Mouse (Mus musculus) kidney, postnatal 0 days (tissue): ENCODE measurements around the gene Smpd3. TPM values are rescaled to one million over a fixed set of nuclear protein-coding genes. Genes with fewer than 3 reads are reported as not detected.

Experiments
- ATAC-seq: fragments of 200-750 bp; cut with Nextera tagmentation; replicated peaks from 2 replicates; pipeline ENCODE4 v1.8.0; 2017; ENCODE audit warnings: low read depth, moderate number of reproducible peaks, moderate TSS enrichment, moderate library complexity; ENCODE audit not compliant: low FRiP score
- DNase-seq: peaks from one replicate; pipeline ENCODE4 v3.0.0-alpha.2; 2016; ENCODE audit warnings: low spot score
- H3K27ac ChIP-seq: fragments of 300-500 bp; sonication (generic); 2 replicates; pipeline ENCODE4 v1.5.1; 2014; ENCODE audit warnings: mild to moderate bottlenecking
- H3K27me3 ChIP-seq: fragments of 300-500 bp; sonication (generic); 2 replicates; pipeline ENCODE4 v1.6.1; 2014; ENCODE audit warnings: low read length, mixed read lengths; ENCODE audit not compliant: insufficient read depth
- H3K36me3 ChIP-seq: fragments of 300-500 bp; sonication (generic); 2 replicates; pipeline ENCODE4 v1.6.1; 2014; ENCODE audit warnings: low read length, mixed read lengths; ENCODE audit not compliant: insufficient read depth
- H3K4me1 ChIP-seq: fragments of 300-500 bp; sonication (generic); replicated peaks from 2 replicates; pipeline ENCODE4 v1.6.1; 2014; ENCODE audit warnings: antibody characterized with exemption, low read length, mixed read lengths; ENCODE audit not compliant: insufficient read depth
- H3K4me2 ChIP-seq: fragments of 300-500 bp; sonication (generic); 2 replicates; pipeline ENCODE4 v1.6.1; 2014; ENCODE audit warnings: mild to moderate bottlenecking, low read length, moderate library complexity, mixed read lengths
- H3K4me3 ChIP-seq: fragments of 300-500 bp; sonication (generic); replicated peaks from 2 replicates; pipeline ENCODE4 v1.5.1; 2014; ENCODE audit warnings: low read depth, low read length
- H3K9ac ChIP-seq: fragments of 300-500 bp; sonication (generic); 2 replicates; pipeline ENCODE4 v1.6.1; 2014; ENCODE audit warnings: low read depth, low read length
- H3K9me3 ChIP-seq: fragments of 300-500 bp; sonication (generic); replicated peaks from 2 replicates; pipeline ENCODE4 v1.6.1; 2016; ENCODE audit warnings: low read length, inconsistent platforms, mixed read lengths
- CTCF ChIP-seq: IDR thresholded peaks from 2 replicates; pipeline ENCODE4 v1.5.1; 2016; ENCODE audit warnings: antibody characterized with exemption, low read depth, mild to moderate bottlenecking, moderate library complexity
- WGBS: fragments of 180-500 bp; shearing (Covaris S2); extraction: QIAGEN DNeasy Blood & Tissue Kit; methylation state at CpG from one replicate; pipeline ENCODE4 v1.1.7; 2014; 5-methylcytosine and 5-hydroxymethylcytosine counted together
- polyA plus RNA-seq: library from polyadenylated mRNA; unstranded; fragments of >200 nt; fragmentation: Nextera tagmentation; extraction: Ambion mirVana; gene quantifications from 2 replicates; pipeline ENCODE4 v1.2.1, GENCODE M21; 2015

The Smpd3 gene
- polyA plus RNA-seq, 1 experiment from 2014 or later = 0.42 TPM

DNA sequence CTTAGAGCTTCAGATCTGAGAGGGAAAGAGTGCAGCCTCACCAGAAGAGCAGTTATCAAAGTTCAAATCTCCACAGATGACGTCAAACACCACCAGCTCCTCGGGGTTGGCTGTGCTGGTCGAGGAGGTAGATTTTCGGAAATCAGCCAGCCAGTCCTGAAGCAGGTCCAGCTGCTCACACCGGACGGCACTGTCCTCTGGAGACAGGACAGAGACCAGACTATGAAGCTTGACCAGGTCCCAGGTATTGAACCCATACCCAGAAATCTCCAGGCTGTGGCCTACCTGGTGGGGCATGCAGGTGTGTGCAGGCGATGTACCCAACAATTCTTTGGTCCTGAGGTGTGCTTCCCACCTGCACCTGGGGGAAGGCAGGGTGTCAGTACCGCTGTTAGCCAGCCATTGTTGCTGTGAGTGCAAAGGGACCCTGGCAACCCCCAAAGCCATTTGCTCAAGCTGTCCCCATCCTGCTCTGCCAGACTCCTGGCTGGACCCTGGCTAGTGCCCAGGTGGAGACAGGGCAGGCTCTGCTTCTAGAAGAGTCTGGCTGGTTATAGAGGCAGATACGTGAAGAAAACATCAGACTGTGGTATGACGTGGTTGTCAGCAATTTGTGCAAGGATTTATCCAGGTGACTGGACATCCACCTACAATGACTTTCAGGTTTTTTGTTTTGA lies 78.1 kb downstream of the Smpd3 start:
- H3K27me3 ChIP-seq = no peaks in the 10 kb centered on the region
- H3K4me3 ChIP-seq = no peak overlapping the region
- H3K27ac ChIP-seq = no peak overlapping the region
- H3K9me3 ChIP-seq = no peaks in the 10 kb centered on the region
- no peak for TF ChIP-seq CTCF
- DNase-seq = no peak
- WGBS = 87% methylated on average over 10 of the region's 10 CpGs
- no peak overlapping the region for H3K4me2 ChIP-seq
- H3K4me1 ChIP-seq = no peaks in the 10 kb centered on the region
- no peak overlapping the region for H3K9ac ChIP-seq
- H3K36me3 ChIP-seq = no peaks in the 10 kb centered on the region
- ATAC-seq = no peak

DNA sequence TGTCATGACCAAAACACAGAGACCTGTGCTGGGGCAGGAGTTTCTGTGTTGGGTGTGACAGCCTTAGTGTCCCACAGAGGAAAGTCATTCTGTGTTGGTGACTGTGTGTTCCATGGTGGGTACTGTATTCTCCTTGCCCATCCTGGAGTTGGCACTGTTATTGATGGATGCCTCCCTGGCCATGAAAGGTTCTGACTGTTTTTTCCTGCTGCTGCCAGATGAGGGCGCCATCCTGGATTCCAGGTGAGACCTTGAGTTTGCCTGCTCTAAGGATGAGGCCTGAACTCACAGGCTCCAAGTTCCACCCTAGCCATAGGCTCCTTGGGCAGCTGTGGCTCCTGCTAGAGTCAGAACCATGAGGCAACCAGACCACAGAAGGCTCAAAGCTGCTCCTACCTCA lies 79.6 kb downstream of the Smpd3 start:
- no peak overlapping the region for H3K27ac ChIP-seq
- no peak for ATAC-seq
- 44% methylated on average over 1 of the region's 1 CpGs for WGBS
- DNase-seq = no peak
- H3K36me3 ChIP-seq = 0 out of 2 replicates have a peak, but pooled peaks cover 3% of the 10 kb centered on the region
- no peaks in the 10 kb centered on the region for H3K27me3 ChIP-seq
- H3K4me3 ChIP-seq = no peak overlapping the region
- H3K9me3 ChIP-seq = no peaks in the 10 kb centered on the region
- TF ChIP-seq CTCF = peak; percentile 46; the same call in 1 of the 2 replicates
- no peak overlapping the region for H3K4me2 ChIP-seq
- H3K4me1 ChIP-seq = no peaks in the 10 kb centered on the region
- H3K9ac ChIP-seq = no peak overlapping the region

DNA sequence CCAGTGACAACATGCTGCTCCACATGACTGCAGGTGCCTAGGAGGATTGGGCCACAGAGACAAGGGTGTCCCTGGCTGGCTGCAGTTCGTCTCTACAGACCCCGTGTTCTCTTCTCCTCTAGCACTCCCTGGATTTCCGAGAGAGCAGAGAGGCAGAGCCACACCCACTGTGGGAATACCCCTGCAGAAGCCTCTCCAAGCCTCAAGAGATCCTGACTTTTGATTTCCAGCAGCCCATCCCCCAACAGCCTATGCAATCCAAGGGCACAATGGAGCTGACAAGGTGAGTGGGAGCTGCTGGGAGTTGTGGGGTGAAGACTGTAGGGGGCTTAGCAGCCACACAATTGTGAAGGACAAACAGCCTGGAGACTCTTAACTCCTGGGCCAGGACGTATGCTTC lies 87.6 kb downstream of the Smpd3 start:
- Histone ChIP-seq H3K4me2 (no peak overlapping the region), H3K9me3 (no peaks in the 10 kb centered on the region), H3K27ac (no peak overlapping the region), H3K27me3 (no peaks in the 10 kb centered on the region), H3K9ac (no peak overlapping the region), H3K4me1 (no peaks in the 10 kb centered on the region), H3K36me3 (peaks cover 41% of the 10 kb centered on the region; the same call in 1 of the 2 replicates), H3K4me3 (no peak overlapping the region)
- DNase-seq (no peak), ATAC-seq (no peak)
- TF ChIP-seq CTCF = no peak
- WGBS = 78% methylated on average over 4 of the region's 4 CpGs

DNA sequence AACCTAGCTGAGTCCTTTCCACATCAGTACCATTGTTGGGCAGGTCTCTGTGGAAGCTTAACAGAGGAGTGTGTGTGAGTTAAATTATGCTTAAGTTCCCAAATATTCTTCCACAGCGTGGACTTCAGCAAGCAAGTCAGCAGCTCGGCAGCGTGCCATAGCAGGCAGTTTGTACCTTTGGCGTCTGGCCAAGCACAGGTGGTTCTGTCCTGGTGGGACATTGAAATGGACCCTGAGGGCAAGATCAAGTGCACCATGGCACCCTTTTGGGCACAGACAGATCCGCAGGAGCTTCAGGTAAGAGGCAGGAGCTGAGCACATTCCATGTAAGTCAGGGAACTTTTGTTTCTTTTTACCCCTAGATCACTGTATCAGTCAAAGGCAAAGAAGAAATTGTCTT lies 100.7 kb downstream of the Smpd3 start:
- Histone ChIP-seq H3K9ac (no peak overlapping the region), H3K27ac (no peak overlapping the region), H3K36me3 (0 out of 2 replicates have a peak, but pooled peaks cover 21% of the 10 kb centered on the region), H3K9me3 (no peaks in the 10 kb centered on the region), H3K4me2 (no peak overlapping the region), H3K27me3 (no peaks in the 10 kb centered on the region), H3K4me3 (no peak overlapping the region), H3K4me1 (no peaks in the 10 kb centered on the region)
- TF ChIP-seq CTCF = no peak
- 89% methylated on average over 5 of the region's 5 CpGs for WGBS
- no peak for ATAC-seq
- no peak for DNase-seq

DNA sequence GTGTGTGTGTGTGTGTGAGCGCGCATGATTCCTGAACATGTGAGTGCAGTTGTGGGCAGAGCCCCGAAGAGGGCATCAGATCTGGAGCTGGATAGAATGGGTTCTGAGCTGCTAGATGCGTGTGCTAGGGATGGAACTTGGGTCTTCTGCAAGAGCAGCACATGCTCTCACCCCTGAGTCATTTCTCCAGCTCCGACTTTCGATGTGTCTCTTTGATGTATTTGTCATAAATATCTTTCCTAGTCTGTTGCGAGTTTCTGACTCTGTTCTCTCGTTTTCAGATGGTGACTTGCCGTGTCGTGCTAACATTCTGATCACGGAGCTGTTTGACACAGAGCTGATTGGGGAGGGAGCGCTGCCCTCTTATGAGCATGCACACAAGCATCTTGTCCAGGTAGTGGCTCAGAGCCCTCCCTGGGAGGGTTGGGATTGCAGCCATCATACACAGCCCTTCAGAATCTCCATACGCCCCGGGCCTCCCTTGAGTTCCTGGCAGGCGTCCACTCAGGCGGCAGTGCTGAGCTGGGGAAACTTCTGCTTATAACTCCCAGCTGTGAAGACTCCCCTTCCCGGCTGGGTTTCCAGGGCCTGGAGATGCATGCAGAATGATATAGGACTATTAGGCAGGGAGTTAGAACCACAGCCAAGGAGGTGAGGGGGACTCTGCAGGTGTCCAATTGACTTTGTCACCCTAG lies 103.1 kb downstream of the Smpd3 start:
- no peak for TF ChIP-seq CTCF
- no peak for ATAC-seq
- Histone ChIP-seq H3K4me1 (no peaks in the 10 kb centered on the region), H3K4me3 (no peak overlapping the region), H3K4me2 (no peak overlapping the region), H3K27ac (no peak overlapping the region), H3K9me3 (no peaks in the 10 kb centered on the region), H3K9ac (no peak overlapping the region), H3K27me3 (no peaks in the 10 kb centered on the region), H3K36me3 (0 out of 2 replicates have a peak, but pooled peaks cover 21% of the 10 kb centered on the region)
- DNase-seq = peak; percentile 28
- 76% methylated on average over 17 of the region's 17 CpGs for WGBS

DNA sequence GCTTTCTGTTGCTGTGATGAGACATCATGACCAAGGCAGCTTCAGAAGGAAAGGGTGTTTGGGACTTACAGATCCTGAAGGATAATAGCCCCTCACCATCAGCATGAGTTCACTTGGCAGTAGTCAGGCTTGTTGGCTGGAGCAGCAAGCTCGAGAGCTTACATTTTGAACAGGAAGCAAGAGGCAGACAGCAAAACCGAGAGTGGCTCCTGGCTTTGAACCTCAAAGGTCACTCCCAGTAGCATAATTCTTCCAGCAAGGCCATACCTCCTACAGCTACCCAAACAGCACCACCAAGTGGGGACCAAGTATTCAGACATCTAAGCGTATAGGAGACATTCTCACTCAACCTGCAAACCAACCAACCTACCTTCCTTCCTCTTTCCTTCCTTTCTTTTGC lies 105.0 kb downstream of the Smpd3 start:
- TF ChIP-seq CTCF = peak; percentile 34; the same call in 1 of the 2 replicates
- no peaks in the 10 kb centered on the region for H3K4me1 ChIP-seq
- H3K4me2 ChIP-seq = no peak overlapping the region
- no peaks in the 10 kb centered on the region for H3K9me3 ChIP-seq
- H3K4me3 ChIP-seq = no peak overlapping the region
- no peak overlapping the region for H3K27ac ChIP-seq
- no peak overlapping the region for H3K9ac ChIP-seq
- WGBS = 63% methylated on average over 3 of the region's 3 CpGs
- no peak for DNase-seq
- no peak for ATAC-seq
- H3K36me3 ChIP-seq = peaks cover 21% of the 10 kb centered on the region; the same call in 1 of the 2 replicates
- H3K27me3 ChIP-seq = no peaks in the 10 kb centered on the region
